Mouse (Mus musculus) left cerebral cortex, postnatal 10 days (tissue): ENCODE measurements around the gene Pla2g15. TPM values are rescaled to one million over a fixed set of nuclear protein-coding genes. Genes with fewer than 3 reads are reported as not detected.

Experiments
- DNase-seq, 2 experiments: peaks; one replicate each; pipeline ENCODE4 v3.0.0; 2021 to 2022; ENCODE audit warnings: low spot score in 2 of 2, mixed read lengths in 1 of 2; ENCODE audit errors: extremely low spot score in 1 of 2
- intact Hi-C: fragments of 180-260 bp; cut with DNase I; formaldehyde crosslinking; loops from one replicate; pipeline ENCODE4 v1.15.1; 2025
- total RNA-seq, 2 experiments: library from RNA; stranded (reverse); gene quantifications; 2 replicates each; pipeline ENCODE4 v1.2.3; 2021

Gene Pla2g15
- total RNA-seq = 10 to 100 TPM; 24.6 to 25.3 TPM

- DNase-seq = peak; percentile 94 to 95
- intact Hi-C loops = no loop called here
Measured at GRCm38 (mm10) chr8:106149801-106150652, at the start of gene Pla2g15. TSS of gene Pla2g15 (plus strand) at chr8:106150399.

GRCm38 (mm10) chr8:106102321-106102720, 47.9 kb upstream of the Pla2g15 start:
- intact Hi-C loops = no loop called here
- DNase-seq = no peak

- DNase-seq = no peak
- intact Hi-C loops = no loop called here
Measured at GRCm38 (mm10) chr8:106103888-106104287, 46.3 kb upstream of the Pla2g15 start.

- intact Hi-C loops = no loop called here
- DNase-seq = no peak
Measured at GRCm38 (mm10) chr8:106106193-106106592, 44.0 kb upstream of the Pla2g15 start.

- DNase-seq = peak in 1 of 2 experiments; percentile 41
- intact Hi-C loops = loop anchor here (1.0 kb wide), 2 partner anchors 9 to 20 kb away; no protein-coding TSS in a partner anchor
Measured at GRCm38 (mm10) chr8:106108080-106108479, 42.1 kb upstream of the Pla2g15 start.

GRCm38 (mm10) chr8:106108729-106109128, 41.5 kb upstream of the Pla2g15 start:
- DNase-seq = peak in 1 of 2 experiments; percentile 33
- intact Hi-C loops = loop anchor here (1.0 kb wide), 2 partner anchors 9 to 20 kb away; no protein-coding TSS in a partner anchor

- intact Hi-C loops = no loop called here
- DNase-seq = no peak
Measured at GRCm38 (mm10) chr8:106112041-106112440, 38.2 kb upstream of the Pla2g15 start.

GRCm38 (mm10) chr8:106112514-106112913, 37.7 kb upstream of the Pla2g15 start:
- intact Hi-C loops = no loop called here
- no peak for DNase-seq

- intact Hi-C loops = no loop called here
- no peak for DNase-seq
Measured at GRCm38 (mm10) chr8:106115897-106116296, 34.3 kb upstream of the Pla2g15 start.

- no peak for DNase-seq
- intact Hi-C loops = no loop called here
Measured at GRCm38 (mm10) chr8:106123443-106123842, 26.8 kb upstream of the Pla2g15 start.

- DNase-seq = no peak
- intact Hi-C loops = no loop called here
Measured at GRCm38 (mm10) chr8:106126055-106126454, 24.1 kb upstream of the Pla2g15 start.

GRCm38 (mm10) chr8:106127054-106127453, 23.1 kb upstream of the Pla2g15 start:
- no peak for DNase-seq
- intact Hi-C loops = no loop called here

- intact Hi-C loops = loop anchor here (1.0 kb wide), 1 partner anchor 20 kb away; no protein-coding TSS in a partner anchor
- DNase-seq = peak in 1 of 2 experiments; percentile 49
Measured at GRCm38 (mm10) chr8:106127882-106128410, 22.3 kb upstream of the Pla2g15 start.

GRCm38 (mm10) chr8:106129232-106129930, 20.8 kb upstream of the Pla2g15 start:
- intact Hi-C loops = no loop called here
- no peak for DNase-seq

GRCm38 (mm10) chr8:106129997-106130396, 20.2 kb upstream of the Pla2g15 start:
- DNase-seq = no peak

GRCm38 (mm10) chr8:106130505-106130904, 19.7 kb upstream of the Pla2g15 start:
- DNase-seq = no peak
- intact Hi-C loops = no loop called here

More at GRCm38 (mm10) chr8:106129997-106130396, 20.2 kb upstream of the Pla2g15 start:
- intact Hi-C loops = no loop called here

- DNase-seq = no peak
- intact Hi-C loops = no loop called here
Measured at GRCm38 (mm10) chr8:106131021-106131420, 19.2 kb upstream of the Pla2g15 start.

GRCm38 (mm10) chr8:106131488-106132222, 18.5 kb upstream of the Pla2g15 start:
- intact Hi-C loops = no loop called here
- DNase-seq = no peak

GRCm38 (mm10) chr8:106132356-106132755, 17.8 kb upstream of the Pla2g15 start:
- intact Hi-C loops = no loop called here
- DNase-seq = no peak
